Mouse (Mus musculus): Measurements from ENCODE around the gene Zfp619.
A peak's percentile ranks its signal among the peaks of the same experiment; 100 is the strongest.
"Not testable (repeated sequence)": the region's sequence is repeated elsewhere in the genome, so short reads cannot be mapped to it uniquely, and the experiment has no call there.

The Zfp619 gene

GRCm38 (mm10) chr7:39517616-39518177 is at the start of gene Zfp619:
Zfp619 (plus strand) TSS chr7:39517766.
- DNase-seq (ENCODE audit: extremely low spot score, low read depth, low spot score), result peak; percentile 72

- DNase-seq (ENCODE audit: extremely low spot score, low read depth, low spot score), result no peak
Observed at GRCm38 (mm10) chr7:39479013-39479412, 38.6 kb upstream of the Zfp619 start.

GRCm38 (mm10) chr7:39484384-39484783 is 33.2 kb upstream of the Zfp619 start:
- no peak for DNase-seq (ENCODE audit: extremely low spot score, low read depth, low spot score)

GRCm38 (mm10) chr7:39487159-39487853 is 30.3 kb upstream of the Zfp619 start:
- no peak for DNase-seq (ENCODE audit: extremely low spot score, low read depth, low spot score)

- no peak for DNase-seq (ENCODE audit: extremely low spot score, low read depth, low spot score)
Observed at GRCm38 (mm10) chr7:39487854-39488205, 29.7 kb upstream of the Zfp619 start.

- no peak for DNase-seq (ENCODE audit: extremely low spot score, low read depth, low spot score)
Observed at GRCm38 (mm10) chr7:39494646-39495045, 22.9 kb upstream of the Zfp619 start.

GRCm38 (mm10) chr7:39504100-39504499 is 13.5 kb upstream of the Zfp619 start:
- no peak for DNase-seq (ENCODE audit: extremely low spot score, low read depth, low spot score)

GRCm38 (mm10) chr7:39518362-39518761 is 796 bp downstream of the Zfp619 start:
- no peak for DNase-seq (ENCODE audit: extremely low spot score, low read depth, low spot score)

GRCm38 (mm10) chr7:39523703-39524424 is 6.3 kb downstream of the Zfp619 start:
- DNase-seq (ENCODE audit: extremely low spot score, low read depth, low spot score), result no peak

GRCm38 (mm10) chr7:39543151-39543550 is 25.6 kb downstream of the Zfp619 start:
- DNase-seq (ENCODE audit: extremely low spot score, low read depth, low spot score), result no peak

GRCm38 (mm10) chr7:39544242-39545111 is 26.9 kb downstream of the Zfp619 start:
- DNase-seq (ENCODE audit: extremely low spot score, low read depth, low spot score), result peak; percentile 46

GRCm38 (mm10) chr7:39545134-39545533 is 27.6 kb downstream of the Zfp619 start:
- no peak for DNase-seq (ENCODE audit: extremely low spot score, low read depth, low spot score)

- DNase-seq (ENCODE audit: extremely low spot score, low read depth, low spot score), result no peak
Observed at GRCm38 (mm10) chr7:39549336-39549735, 31.8 kb downstream of the Zfp619 start.

- peak; percentile 66 for DNase-seq (ENCODE audit: extremely low spot score, low read depth, low spot score)
Observed at GRCm38 (mm10) chr7:39551976-39552891, 34.7 kb downstream of the Zfp619 start.

- DNase-seq (ENCODE audit: extremely low spot score, low read depth, low spot score), result no peak
Observed at GRCm38 (mm10) chr7:39552993-39553392, 35.4 kb downstream of the Zfp619 start.

GRCm38 (mm10) chr7:39553871-39554270 is 36.3 kb downstream of the Zfp619 start:
- DNase-seq (ENCODE audit: extremely low spot score, low read depth, low spot score), result no peak

- no peak for DNase-seq (ENCODE audit: extremely low spot score, low read depth, low spot score)
Observed at GRCm38 (mm10) chr7:39580066-39580465, 62.5 kb downstream of the Zfp619 start.

- no peak for DNase-seq (ENCODE audit: extremely low spot score, low read depth, low spot score)
Observed at GRCm38 (mm10) chr7:39580601-39581000, 63.0 kb downstream of the Zfp619 start.

- not testable (repeated sequence) for DNase-seq (ENCODE audit: extremely low spot score, low read depth, low spot score)
Observed at GRCm38 (mm10) chr7:39586834-39587233, 69.3 kb downstream of the Zfp619 start.

- DNase-seq (ENCODE audit: extremely low spot score, low read depth, low spot score), result no peak
Observed at GRCm38 (mm10) chr7:39588037-39588436, 70.5 kb downstream of the Zfp619 start.
